Mouse (Mus musculus) kidney, postnatal 4 days (tissue): ENCODE results near the gene Pdgfc.
A peak's percentile ranks its signal among the peaks of the same experiment; 100 is the strongest.
"Not testable (repeated sequence)": the region's sequence is repeated elsewhere in the genome, so short reads cannot be mapped to it uniquely, and the experiment has no call there.

Experiments used
- DNase-seq, 2 experiments: peaks; one replicate each; pipeline ENCODE4 v3.0.0; 2021; ENCODE audit warnings: mixed read lengths in 2 of 2

Gene Pdgfc

GRCm38 (mm10) chr3:81046652-81047607 is 10.7 kb downstream of the Pdgfc start:
- DNase-seq: no peak

- DNase-seq: no peak
These were observed 15.3 kb downstream of the Pdgfc start for GRCm38 (mm10) chr3:81051522-81051921.

GRCm38 (mm10) chr3:81052422-81052821 is 16.2 kb downstream of the Pdgfc start:
- DNase-seq: no peak

GRCm38 (mm10) chr3:81054074-81054473 is 17.9 kb downstream of the Pdgfc start:
- no peak for DNase-seq

GRCm38 (mm10) chr3:81057719-81058118 is 21.5 kb downstream of the Pdgfc start:
- DNase-seq: no peak

GRCm38 (mm10) chr3:81058527-81059031 is 22.4 kb downstream of the Pdgfc start:
- DNase-seq: peak; percentile 37 to 58

GRCm38 (mm10) chr3:81068550-81068949 is 32.3 kb downstream of the Pdgfc start:
- DNase-seq: no peak

- no peak for DNase-seq
These were observed 64.9 kb downstream of the Pdgfc start for GRCm38 (mm10) chr3:81101136-81101535.

- DNase-seq: peak; percentile 9 to 29
These were observed 66.1 kb downstream of the Pdgfc start for GRCm38 (mm10) chr3:81102158-81102876.

- no peak for DNase-seq
These were observed 66.7 kb downstream of the Pdgfc start for GRCm38 (mm10) chr3:81102877-81103420.

- DNase-seq: no peak
These were observed 71.3 kb downstream of the Pdgfc start for GRCm38 (mm10) chr3:81107515-81107914.

- DNase-seq: no peak
These were observed 74.8 kb downstream of the Pdgfc start for GRCm38 (mm10) chr3:81110968-81111367.

GRCm38 (mm10) chr3:81112892-81113291 is 76.7 kb downstream of the Pdgfc start:
- no peak for DNase-seq

GRCm38 (mm10) chr3:81120664-81121063 is 84.4 kb downstream of the Pdgfc start:
- no peak for DNase-seq

- no peak for DNase-seq
These were observed 85.5 kb downstream of the Pdgfc start for GRCm38 (mm10) chr3:81121731-81122130.

- no peak for DNase-seq
These were observed 87.2 kb downstream of the Pdgfc start for GRCm38 (mm10) chr3:81123461-81123860.

GRCm38 (mm10) chr3:81127013-81127412 is 90.8 kb downstream of the Pdgfc start:
- no peak for DNase-seq

- DNase-seq: no peak
These were observed 100.8 kb downstream of the Pdgfc start for GRCm38 (mm10) chr3:81136985-81137384.

GRCm38 (mm10) chr3:81138030-81138429 is 101.8 kb downstream of the Pdgfc start:
- not testable (repeated sequence) for DNase-seq

GRCm38 (mm10) chr3:81143730-81144129 is 107.5 kb downstream of the Pdgfc start:
- no peak for DNase-seq

- DNase-seq: no peak
These were observed 112.9 kb downstream of the Pdgfc start for GRCm38 (mm10) chr3:81149109-81149521.

- no peak for DNase-seq
These were observed 114.0 kb downstream of the Pdgfc start for GRCm38 (mm10) chr3:81150228-81150627.

- no peak for DNase-seq
These were observed 118.2 kb downstream of the Pdgfc start for GRCm38 (mm10) chr3:81154420-81154819.
